Mouse (Mus musculus): ENCODE measurements around the gene Ccdc116.

- TF ChIP-seq CTCF (IDR thresholded peaks at IDR 0.05; ENCODE audit: low read depth) (peak; percentile 78), EP300 (IDR thresholded peaks at IDR 0.05; ENCODE audit: low read depth) (no peak)
Observed at GRCm38 (mm10) chr16:17132089-17132905, 14.7 kb downstream of the Ccdc116 start, which contains the start of gene Sdf2l1.
